Mouse (Mus musculus): ENCODE measurements around the gene Nrp1. TPM values are rescaled to one million over a fixed set of nuclear protein-coding genes. Genes with fewer than 3 reads are reported as not detected.

Gene Nrp1
- polyA plus RNA-seq, 1 experiment from 2014 or later = 101 TPM

- Histone ChIP-seq H3K4me2 (ENCODE audit: low read depth, low read length) (peak overlapping the region; percentile 100), H3K27ac (ENCODE audit: low read depth, low read length) (peak overlapping the region; percentile 98), H3K9me3 (ENCODE audit: control insufficient read depth, low read length) (no peaks in the 10 kb centered on the region), H3K9ac (replicated peaks; ENCODE audit: low read depth, low read length) (peak overlapping the region; percentile 94), H3K36me3 (ENCODE audit: control insufficient read depth, insufficient read depth, low read length) (no peaks in the 10 kb centered on the region), H3K4me3 (ENCODE audit: low read depth, low read length) (peak overlapping the region; percentile 89), H3K4me1 (ENCODE audit: control insufficient read depth, insufficient read depth, low read length) (peaks cover 20% of the 10 kb centered on the region), H3K27me3 (ENCODE audit: control insufficient read depth, insufficient read depth, low read length) (no peaks in the 10 kb centered on the region)
- 21% methylated on average over 5 of the region's 5 CpGs for WGBS
- ATAC-seq (ENCODE audit: low read depth) = no peak
Observed at GRCm38 (mm10) chr8:128361343-128361870, 3.0 kb downstream of the Nrp1 start.

DNA sequence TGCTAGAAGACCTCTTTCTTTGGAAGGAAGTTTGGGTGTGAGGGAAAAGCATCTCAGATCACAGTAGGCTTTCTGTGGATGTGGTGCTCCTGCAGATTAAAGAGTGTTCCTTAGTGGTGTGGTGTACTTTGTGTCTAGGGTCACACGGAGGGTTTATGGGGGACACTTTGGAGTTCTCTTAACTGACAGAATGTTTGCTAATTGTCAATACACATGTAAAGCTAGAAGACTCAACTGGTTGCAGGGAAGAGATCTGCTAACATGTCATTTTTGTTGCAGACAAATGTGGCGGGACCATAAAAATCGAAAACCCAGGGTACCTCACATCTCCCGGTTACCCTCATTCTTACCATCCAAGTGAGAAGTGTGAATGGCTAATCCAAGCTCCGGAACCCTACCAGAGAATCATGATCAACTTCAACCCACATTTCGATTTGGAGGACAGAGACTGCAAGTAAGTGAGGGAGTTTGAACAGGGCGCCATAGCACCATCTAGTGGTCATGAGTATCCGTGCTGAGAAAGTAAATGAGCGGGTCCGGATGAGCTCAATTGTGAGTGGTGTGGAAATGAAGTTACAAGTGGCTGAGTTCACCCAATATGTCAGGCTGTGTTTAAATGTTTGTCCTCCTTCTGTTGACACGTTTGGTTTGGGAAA lies 4.7 kb downstream of the Nrp1 start:
- Histone ChIP-seq H3K4me2 (ENCODE audit: low read depth, low read length) (peak overlapping the region; percentile 100), H3K9ac (replicated peaks; ENCODE audit: low read depth, low read length) (peak overlapping the region; percentile 26; the same call in 1 of the 2 replicates), H3K4me1 (ENCODE audit: control insufficient read depth, insufficient read depth, low read length) (peaks cover 14% of the 10 kb centered on the region), H3K36me3 (ENCODE audit: control insufficient read depth, insufficient read depth, low read length) (no peaks in the 10 kb centered on the region), H3K27ac (ENCODE audit: low read depth, low read length) (peak overlapping the region; percentile 24; the same call in 1 of the 2 replicates), H3K4me3 (ENCODE audit: low read depth, low read length) (peak overlapping the region; percentile 89), H3K9me3 (ENCODE audit: control insufficient read depth, low read length) (no peaks in the 10 kb centered on the region), H3K27me3 (ENCODE audit: control insufficient read depth, insufficient read depth, low read length) (no peaks in the 10 kb centered on the region)
- ATAC-seq (ENCODE audit: low read depth) = no peak; the same call in 1 of the 2 replicates
- 11% methylated on average over 11 of the region's 11 CpGs for WGBS

- WGBS = 71% methylated on average over 4 of the region's 4 CpGs
- no peaks in the 10 kb centered on the region for H3K27me3 ChIP-seq (ENCODE audit: control insufficient read depth, insufficient read depth, low read length)
- no peak overlapping the region for H3K4me3 ChIP-seq (ENCODE audit: low read depth, low read length)
- no peak overlapping the region for H3K27ac ChIP-seq (ENCODE audit: low read depth, low read length)
- no peak overlapping the region for H3K4me2 ChIP-seq (ENCODE audit: low read depth, low read length)
- no peak for ATAC-seq (ENCODE audit: low read depth)
- H3K9ac ChIP-seq (replicated peaks; ENCODE audit: low read depth, low read length) = no peak overlapping the region
- no peaks in the 10 kb centered on the region for H3K36me3 ChIP-seq (ENCODE audit: control insufficient read depth, insufficient read depth, low read length)
- peaks cover 2% of the 10 kb centered on the region; the same call in 1 of the 2 replicates for H3K4me1 ChIP-seq (ENCODE audit: control insufficient read depth, insufficient read depth, low read length)
- no peaks in the 10 kb centered on the region for H3K9me3 ChIP-seq (ENCODE audit: control insufficient read depth, low read length)
Observed at GRCm38 (mm10) chr8:128370496-128370895, 12.1 kb downstream of the Nrp1 start.

DNA sequence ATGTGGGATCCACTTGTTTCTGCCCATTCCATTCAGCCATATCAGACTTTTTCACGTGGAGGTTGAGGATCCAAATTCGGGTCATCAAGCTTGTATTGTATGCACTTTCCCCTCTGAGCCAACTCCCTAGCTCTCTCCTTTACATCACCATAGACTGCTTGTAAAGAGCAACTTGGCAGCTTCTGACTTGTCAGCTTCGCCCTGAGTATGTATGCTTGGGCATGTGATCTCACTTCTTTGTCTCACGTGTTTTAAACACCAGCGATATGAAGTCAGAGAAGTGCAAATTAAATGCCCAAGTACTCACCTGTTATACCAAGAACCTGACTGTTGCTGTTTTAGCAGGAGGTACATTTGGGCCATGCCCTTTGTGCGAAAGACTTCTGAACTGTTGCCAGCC lies 12.6 kb downstream of the Nrp1 start:
- H3K4me1 ChIP-seq (ENCODE audit: control insufficient read depth, insufficient read depth, low read length) = no peaks in the 10 kb centered on the region; the same call in 1 of the 2 replicates
- no peak overlapping the region for H3K27ac ChIP-seq (ENCODE audit: low read depth, low read length)
- no peaks in the 10 kb centered on the region for H3K36me3 ChIP-seq (ENCODE audit: control insufficient read depth, insufficient read depth, low read length)
- no peak overlapping the region for H3K9ac ChIP-seq (replicated peaks; ENCODE audit: low read depth, low read length)
- H3K9me3 ChIP-seq (ENCODE audit: control insufficient read depth, low read length) = no peaks in the 10 kb centered on the region
- 83% methylated on average over 6 of the region's 6 CpGs for WGBS
- H3K4me2 ChIP-seq (ENCODE audit: low read depth, low read length) = no peak overlapping the region
- ATAC-seq (ENCODE audit: low read depth) = no peak
- H3K4me3 ChIP-seq (ENCODE audit: low read depth, low read length) = no peak overlapping the region
- no peaks in the 10 kb centered on the region for H3K27me3 ChIP-seq (ENCODE audit: control insufficient read depth, insufficient read depth, low read length)

- H3K4me2 ChIP-seq (ENCODE audit: low read depth, low read length) = no peak overlapping the region
- no peaks in the 10 kb centered on the region for H3K9me3 ChIP-seq (ENCODE audit: control insufficient read depth, low read length)
- H3K4me1 ChIP-seq (ENCODE audit: control insufficient read depth, insufficient read depth, low read length) = no peaks in the 10 kb centered on the region; the same call in 1 of the 2 replicates
- H3K4me3 ChIP-seq (ENCODE audit: low read depth, low read length) = no peak overlapping the region
- 91% methylated on average over 3 of the region's 3 CpGs for WGBS
- no peak for ATAC-seq (ENCODE audit: low read depth)
- no peaks in the 10 kb centered on the region for H3K27me3 ChIP-seq (ENCODE audit: control insufficient read depth, insufficient read depth, low read length)
- no peak overlapping the region for H3K9ac ChIP-seq (replicated peaks; ENCODE audit: low read depth, low read length)
- H3K36me3 ChIP-seq (ENCODE audit: control insufficient read depth, insufficient read depth, low read length) = no peaks in the 10 kb centered on the region
- H3K27ac ChIP-seq (ENCODE audit: low read depth, low read length) = no peak overlapping the region
Observed at GRCm38 (mm10) chr8:128371789-128372188, 13.4 kb downstream of the Nrp1 start.

- H3K36me3 ChIP-seq (ENCODE audit: control insufficient read depth, insufficient read depth, low read length) = no peaks in the 10 kb centered on the region
- no peak overlapping the region for H3K9ac ChIP-seq (replicated peaks; ENCODE audit: low read depth, low read length)
- H3K27ac ChIP-seq (ENCODE audit: low read depth, low read length) = no peak overlapping the region
- no peak overlapping the region for H3K4me2 ChIP-seq (ENCODE audit: low read depth, low read length)
- no peak overlapping the region for H3K4me3 ChIP-seq (ENCODE audit: low read depth, low read length)
- no peaks in the 10 kb centered on the region for H3K27me3 ChIP-seq (ENCODE audit: control insufficient read depth, insufficient read depth, low read length)
- 67% methylated on average over 5 of the region's 5 CpGs for WGBS
- ATAC-seq (ENCODE audit: low read depth) = no peak
- H3K4me1 ChIP-seq (ENCODE audit: control insufficient read depth, insufficient read depth, low read length) = no peaks in the 10 kb centered on the region; the same call in 1 of the 2 replicates
- no peaks in the 10 kb centered on the region for H3K9me3 ChIP-seq (ENCODE audit: control insufficient read depth, low read length)
Observed at GRCm38 (mm10) chr8:128372724-128373123, 14.3 kb downstream of the Nrp1 start.

- no peak for ATAC-seq (ENCODE audit: low read depth)
- H3K4me1 ChIP-seq (ENCODE audit: control insufficient read depth, insufficient read depth, low read length) = peaks cover 3% of the 10 kb centered on the region; the same call in 1 of the 2 replicates
- no peak overlapping the region for H3K9ac ChIP-seq (replicated peaks; ENCODE audit: low read depth, low read length)
- no peak overlapping the region for H3K4me3 ChIP-seq (ENCODE audit: low read depth, low read length)
- H3K9me3 ChIP-seq (ENCODE audit: control insufficient read depth, low read length) = no peaks in the 10 kb centered on the region
- 87% methylated on average over 6 of the region's 6 CpGs for WGBS
- no peak overlapping the region for H3K27ac ChIP-seq (ENCODE audit: low read depth, low read length)
- H3K36me3 ChIP-seq (ENCODE audit: control insufficient read depth, insufficient read depth, low read length) = no peaks in the 10 kb centered on the region
- no peak overlapping the region for H3K4me2 ChIP-seq (ENCODE audit: low read depth, low read length)
- H3K27me3 ChIP-seq (ENCODE audit: control insufficient read depth, insufficient read depth, low read length) = no peaks in the 10 kb centered on the region
Observed at GRCm38 (mm10) chr8:128373418-128373817, 15.0 kb downstream of the Nrp1 start.

DNA sequence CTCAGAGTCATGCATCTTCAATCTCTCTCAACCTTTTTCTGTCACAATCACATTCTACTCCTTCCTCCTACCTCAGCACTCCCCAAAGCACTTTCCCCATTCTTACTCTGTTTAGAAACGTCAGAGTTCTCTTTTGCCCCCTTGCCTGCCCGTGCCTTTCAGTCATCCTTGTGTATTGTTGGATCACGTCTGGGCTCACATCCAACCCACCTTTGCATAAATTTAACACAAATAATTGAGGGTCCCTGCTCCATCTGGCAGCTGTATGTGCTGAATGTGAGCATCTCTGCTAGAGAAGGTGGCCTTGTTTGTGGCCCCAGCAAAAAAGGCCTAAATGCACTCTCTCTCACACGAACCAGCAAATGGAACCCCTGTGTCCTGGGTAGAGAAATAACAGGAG lies 16.9 kb downstream of the Nrp1 start:
- Histone ChIP-seq H3K4me3 (ENCODE audit: low read depth, low read length) (no peak overlapping the region), H3K4me1 (ENCODE audit: control insufficient read depth, insufficient read depth, low read length) (peaks cover 7% of the 10 kb centered on the region; the same call in 1 of the 2 replicates), H3K4me2 (ENCODE audit: low read depth, low read length) (no peak overlapping the region), H3K9ac (replicated peaks; ENCODE audit: low read depth, low read length) (no peak overlapping the region), H3K27ac (ENCODE audit: low read depth, low read length) (no peak overlapping the region), H3K9me3 (ENCODE audit: control insufficient read depth, low read length) (no peaks in the 10 kb centered on the region), H3K27me3 (ENCODE audit: control insufficient read depth, insufficient read depth, low read length) (no peaks in the 10 kb centered on the region), H3K36me3 (ENCODE audit: control insufficient read depth, insufficient read depth, low read length) (no peaks in the 10 kb centered on the region)
- 45% methylated on average over 4 of the region's 4 CpGs for WGBS
- no peak for ATAC-seq (ENCODE audit: low read depth)

- Histone ChIP-seq H3K4me3 (ENCODE audit: low read depth, low read length) (no peak overlapping the region), H3K27ac (ENCODE audit: low read depth, low read length) (no peak overlapping the region), H3K4me2 (ENCODE audit: low read depth, low read length) (no peak overlapping the region), H3K9ac (replicated peaks; ENCODE audit: low read depth, low read length) (no peak overlapping the region), H3K4me1 (ENCODE audit: control insufficient read depth, insufficient read depth, low read length) (peaks cover 10% of the 10 kb centered on the region; the same call in 1 of the 2 replicates), H3K9me3 (ENCODE audit: control insufficient read depth, low read length) (no peaks in the 10 kb centered on the region), H3K36me3 (ENCODE audit: control insufficient read depth, insufficient read depth, low read length) (no peaks in the 10 kb centered on the region), H3K27me3 (ENCODE audit: control insufficient read depth, insufficient read depth, low read length) (no peaks in the 10 kb centered on the region)
- ATAC-seq (ENCODE audit: low read depth) = no peak
- 14% methylated on average over 3 of the region's 3 CpGs for WGBS
Observed at GRCm38 (mm10) chr8:128383176-128383575, 24.8 kb downstream of the Nrp1 start.

All from neural tube, embryonic 14.5 days (tissue).